Comparison of ENCODE assay signal across 8 mouse cellular contexts in the genomic region with DNA sequence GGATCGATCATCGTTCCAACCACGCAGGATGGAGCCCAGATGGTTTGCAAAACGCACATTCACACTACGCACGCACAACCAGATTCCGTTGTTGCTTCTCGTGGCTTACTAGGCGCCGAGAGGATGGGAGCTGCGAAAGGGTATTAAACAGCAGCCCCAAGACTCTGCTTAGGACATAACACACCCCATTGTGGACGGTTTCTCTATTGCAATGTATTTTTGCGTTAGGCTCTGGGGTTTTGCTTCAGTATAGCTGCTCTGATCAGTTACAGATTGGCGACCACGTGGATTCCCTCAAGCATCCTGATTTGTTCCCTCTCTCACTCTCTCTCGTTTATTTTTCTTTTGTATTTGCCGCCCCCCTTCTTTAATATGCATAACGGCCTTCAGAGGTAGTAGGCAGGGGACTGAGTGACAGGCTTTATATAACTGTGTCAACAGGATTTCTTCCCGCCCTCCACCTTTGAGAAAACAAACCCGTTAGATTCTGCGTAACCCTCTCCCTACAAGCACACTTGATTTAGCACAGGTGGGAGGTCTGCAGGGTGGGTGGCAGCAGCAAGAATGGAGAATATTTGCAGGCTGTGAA. TPM values are rescaled to one million over a fixed set of nuclear protein-coding genes. Genes with fewer than 3 reads are reported as not detected.
A peak's percentile ranks its signal among the peaks of the same experiment; 100 is the strongest.
DNase-seq lines count a peak whose midpoint lies in the region; ATAC-seq and TF ChIP-seq lines count a peak whose summit lies in the region.

No protein-coding gene starts in this region.

- no peaks in the 10 kb centered on the region for H3K36me3 ChIP-seq in heart, embryonic 15.5 days
- H3K36me3 ChIP-seq in ES-E14 (ENCODE audit: control insufficient read depth, insufficient read depth, low read length, poor library complexity, severe bottlenecking): no peaks in the 10 kb centered on the region; the same call in 1 of the 2 replicates
- H3K36me3 ChIP-seq in embryonic facial prominence, embryonic 13.5 days: no peaks in the 10 kb centered on the region
- 0 out of 2 replicates have a peak, but pooled peaks cover 3% of the 10 kb centered on the region for H3K36me3 ChIP-seq in intestine, embryonic 14.5 days (ENCODE audit: control insufficient read depth, insufficient read depth, low read length)
- H3K36me3 ChIP-seq in liver, embryonic 13.5 days: 0 out of 2 replicates have a peak, but pooled peaks cover under 1% of the 10 kb centered on the region

- peak overlapping the region; percentile 99 for H3K4me3 ChIP-seq in heart, embryonic 15.5 days
- peak overlapping the region; percentile 88 to 91 for H3K4me3 ChIP-seq in ES-E14 (ENCODE audit: insufficient read depth in 1 of 2, low read depth in 1 of 2, low read length in 2 of 2, poor library complexity in 1 of 2, severe bottlenecking in 1 of 2)
- H3K4me3 ChIP-seq in embryonic facial prominence, embryonic 13.5 days: peak overlapping the region; percentile 98
- peak overlapping the region; percentile 98 for H3K4me3 ChIP-seq in intestine, embryonic 14.5 days (ENCODE audit: low read depth, low read length)
- peak overlapping the region; percentile 97 for H3K4me3 ChIP-seq in liver, embryonic 13.5 days (replicated peaks)

- DNase-seq in heart, adult 18-20 months: no peak
- DNase-seq in ES-E14 (ENCODE audit: low read depth, low spot score): no peak
- peak; percentile 71 for DNase-seq in intestine, embryonic 14.5 days (ENCODE audit: low spot score)
- DNase-seq in liver, embryonic 13.5 days: no peak
- peak; percentile 72 to 80 for DNase-seq in right cerebral cortex, postnatal 10 days (ENCODE audit: low spot score in 2 of 2)
- no peak for DNase-seq in adrenal gland, postnatal 10 days

- peak overlapping the region; percentile 100 for H3K4me2 ChIP-seq in heart, embryonic 15.5 days
- H3K4me2 ChIP-seq in embryonic facial prominence, embryonic 13.5 days: peak overlapping the region; percentile 98
- H3K4me2 ChIP-seq in intestine, embryonic 14.5 days (ENCODE audit: low read length): peak overlapping the region; percentile 98
- peak overlapping the region; percentile 99 for H3K4me2 ChIP-seq in liver, embryonic 13.5 days

- no peaks in the 10 kb centered on the region for H3K9me3 ChIP-seq in heart, embryonic 15.5 days (replicated peaks)
- H3K9me3 ChIP-seq in ES-E14 (ENCODE audit: control insufficient read depth, insufficient read depth, low read depth, low read length): no peaks in the 10 kb centered on the region
- H3K9me3 ChIP-seq in embryonic facial prominence, embryonic 13.5 days: no peaks in the 10 kb centered on the region
- no peaks in the 10 kb centered on the region for H3K9me3 ChIP-seq in intestine, embryonic 14.5 days (ENCODE audit: control insufficient read depth, low read length)
- H3K9me3 ChIP-seq in liver, embryonic 13.5 days (replicated peaks): no peaks in the 10 kb centered on the region

- no peaks in the 10 kb centered on the region for H3K27me3 ChIP-seq in heart, embryonic 15.5 days
- H3K27me3 ChIP-seq in embryonic facial prominence, embryonic 13.5 days: no peaks in the 10 kb centered on the region
- H3K27me3 ChIP-seq in intestine, embryonic 14.5 days (replicated peaks; ENCODE audit: control insufficient read depth, insufficient read depth, low read length): no peaks in the 10 kb centered on the region
- H3K27me3 ChIP-seq in liver, embryonic 13.5 days: peaks cover 14% of the 10 kb centered on the region

- WGBS in heart, embryonic 15.5 days: 1% methylated on average over 21 of the region's 21 CpGs
- WGBS in embryonic facial prominence, embryonic 13.5 days: under 1% methylated on average over 21 of the region's 21 CpGs
- under 1% methylated on average over 21 of the region's 21 CpGs for WGBS in intestine, embryonic 14.5 days
- 3% methylated on average over 21 of the region's 21 CpGs for WGBS in liver, embryonic 13.5 days (ENCODE audit: insufficient replicate concordance)

- in situ Hi-C loops in ES-E14 (cut with MboI; ENCODE audit: low sequenced_read_pairs in 2 of 2, unreplicated experiment in 2 of 2): no loop called here

- H3K4me1 ChIP-seq in heart, embryonic 15.5 days (replicated peaks): peaks cover 34% of the 10 kb centered on the region
- H3K4me1 ChIP-seq in ES-E14 (ENCODE audit: control insufficient read depth in 2 of 2, insufficient read depth in 2 of 2, low read length in 2 of 2, poor library complexity in 1 of 2): peaks cover 0 to 11% of the 10 kb centered on the region in 2 experiments; a peak in 2 of 4 replicates
- H3K4me1 ChIP-seq in embryonic facial prominence, embryonic 13.5 days: peaks cover 25% of the 10 kb centered on the region
- peaks cover 21% of the 10 kb centered on the region for H3K4me1 ChIP-seq in intestine, embryonic 14.5 days (replicated peaks; ENCODE audit: control insufficient read depth, insufficient read depth, low read length)
- H3K4me1 ChIP-seq in liver, embryonic 13.5 days (replicated peaks): peaks cover 41% of the 10 kb centered on the region

- H3K27ac ChIP-seq in heart, embryonic 15.5 days: no peak overlapping the region
- 0 out of 2 replicates have a peak overlapping the region, but pooled peaks have one; percentile 10 for H3K27ac ChIP-seq in ES-E14 (ENCODE audit: insufficient read depth, low read depth, low read length, poor library complexity, severe bottlenecking)
- peak overlapping the region; percentile 99 for H3K27ac ChIP-seq in embryonic facial prominence, embryonic 13.5 days
- no peak overlapping the region for H3K27ac ChIP-seq in intestine, embryonic 14.5 days (ENCODE audit: low read depth)
- no peak overlapping the region for H3K27ac ChIP-seq in liver, embryonic 13.5 days

- no peak for ATAC-seq in heart, embryonic 15.5 days (replicated peaks; ENCODE audit: insufficient number of reproducible peaks, insufficient read depth, low FRiP score, low read depth)
- no peak for ATAC-seq in embryonic facial prominence, embryonic 13.5 days (ENCODE audit: insufficient number of reproducible peaks, insufficient read depth, low FRiP score, low TSS enrichment, low read depth)
- ATAC-seq in intestine, embryonic 14.5 days (replicated peaks; ENCODE audit: low FRiP score, low TSS enrichment, low read depth): no peak
- ATAC-seq in liver, embryonic 13.5 days (ENCODE audit: low read depth): no peak

- peak overlapping the region; percentile 74 for H3K9ac ChIP-seq in heart, embryonic 15.5 days
- H3K9ac ChIP-seq in ES-E14 (ENCODE audit: insufficient read depth, low read depth, low read length, poor library complexity, severe bottlenecking): peak overlapping the region; percentile 8; the same call in 1 of the 2 replicates
- H3K9ac ChIP-seq in embryonic facial prominence, embryonic 13.5 days: peak overlapping the region; percentile 85
- H3K9ac ChIP-seq in intestine, embryonic 14.5 days (ENCODE audit: low read length): peak overlapping the region; percentile 64; the same call in 1 of the 2 replicates
- H3K9ac ChIP-seq in liver, embryonic 13.5 days: peak overlapping the region; percentile 93

TF ChIP-seq in ES-E14, 5 proteins besides CTCF, POLR2A, EP300 and RAD21:
- TF ChIP-seq ZNF384 (IDR thresholded peaks at IDR 0.05; ENCODE audit: low read depth, low read length): no peak
- TF ChIP-seq CHD2 (IDR thresholded peaks at IDR 0.05; ENCODE audit: low read depth, low read length): no peak
- TF ChIP-seq MAFK (IDR thresholded peaks at IDR 0.05; ENCODE audit: insufficient read depth, low read depth, low read length): no peak
- no peak for TF ChIP-seq ZC3H11A (IDR thresholded peaks at IDR 0.05; ENCODE audit: borderline replicate concordance, low read depth, low read length)
- TF ChIP-seq HCFC1 (IDR thresholded peaks at IDR 0.05; ENCODE audit: borderline replicate concordance, insufficient read depth, low read length): no peak

RNA-seq across cellular contexts. Expression of gene Kmt2a, which starts 2.0 kb away (rescaled TPM):
- 9.3 and 10.1 TPM in 2 replicates for polyA plus RNA-seq in heart, embryonic 15.5 days (2015; fragmentation: Nextera tagmentation; extraction: Ambion mirVana)
- total RNA-seq in heart, adult 18-20 months (2021): 10 to 100 TPM; 24.9 to 28.1 TPM
- total RNA-seq in ES-E14 (2012; rRNA removed): 23.6 and 25.2 TPM in 2 replicates
- polyA plus RNA-seq in embryonic facial prominence, embryonic 13.5 days (2015; fragmentation: Nextera tagmentation; extraction: Ambion mirVana): 18.1 and 22.8 TPM in 2 replicates
- polyA plus RNA-seq in intestine, embryonic 14.5 days (2014; fragmentation: Nextera tagmentation; extraction: Ambion mirVana): 10.4 and 14.7 TPM in 2 replicates
- polyA plus RNA-seq in liver, embryonic 13.5 days (2015; fragmentation: Nextera tagmentation; extraction: Ambion mirVana): 3.8 and 4.0 TPM in 2 replicates
- 10 to 100 TPM; 21.4 to 34.8 TPM for total RNA-seq in adrenal gland, postnatal 10 days (2021)

RNA-seq across cellular contexts. Expression of gene Atp5l, which starts 37.5 kb away (rescaled TPM):
- 1,028 and 1,424 TPM in 2 replicates for polyA plus RNA-seq in heart, embryonic 15.5 days (2015; fragmentation: Nextera tagmentation; extraction: Ambion mirVana)
- 1,000 to 10,000 TPM; 1,708 to 2,082 TPM for total RNA-seq in heart, adult 18-20 months (2021)
- 664 and 732 TPM in 2 replicates for total RNA-seq in ES-E14 (2012; rRNA removed)
- polyA plus RNA-seq in embryonic facial prominence, embryonic 13.5 days (2015; fragmentation: Nextera tagmentation; extraction: Ambion mirVana): 678 and 698 TPM in 2 replicates
- 722 and 905 TPM in 2 replicates for polyA plus RNA-seq in intestine, embryonic 14.5 days (2014; fragmentation: Nextera tagmentation; extraction: Ambion mirVana)
- 546 and 569 TPM in 2 replicates for polyA plus RNA-seq in liver, embryonic 13.5 days (2015; fragmentation: Nextera tagmentation; extraction: Ambion mirVana)
- total RNA-seq in adrenal gland, postnatal 10 days (2021): 100 to 1,000 TPM; 796 to 905 TPM

Comparison
In these comparisons a context has a peak if more than half of its experiments do, and no peak if none do; other contexts are left out.
1. H3K27ac ChIP-seq: peak in ES-E14 (single experiment) and embryonic facial prominence, embryonic 13.5 days (single experiment); none in heart, embryonic 15.5 days (single experiment), intestine, embryonic 14.5 days (single experiment) and liver, embryonic 13.5 days (single experiment).
2. H3K9ac ChIP-seq: peak in every context shown above with its lines; median percentile 93 in liver, embryonic 13.5 days; 85 in embryonic facial prominence, embryonic 13.5 days; 74 in heart, embryonic 15.5 days; 64 in intestine, embryonic 14.5 days; 8 in ES-E14.
3. DNase-seq: peak in intestine, embryonic 14.5 days (single experiment) and right cerebral cortex, postnatal 10 days (2 of 2); none in heart, adult 18-20 months (0 of 2), ES-E14 (single experiment), liver, embryonic 13.5 days (single experiment) and adrenal gland, postnatal 10 days (single experiment).
4. Peak in every context shown above with its lines, with median percentiles within 50 percentile points of each other: H3K4me2 ChIP-seq and H3K4me3 ChIP-seq.